Mouse (Mus musculus) cerebellum, adult 8-10 months (tissue): ENCODE measurements around the gene Gltpd2.
"Not testable (repeated sequence)": the region's sequence is repeated elsewhere in the genome, so short reads cannot be mapped to it uniquely, and the experiment has no call there.

Experiments
- DNase-seq: peaks from one replicate; pipeline ENCODE4 v3.0.0; 2022

Gltpd2 gene

GRCm38 (mm10) chr11:70518923-70519322 lies at the start of gene Gltpd2:
Gltpd2 (plus strand) TSS chr11:70519196.
- DNase-seq, result no peak

DNA sequence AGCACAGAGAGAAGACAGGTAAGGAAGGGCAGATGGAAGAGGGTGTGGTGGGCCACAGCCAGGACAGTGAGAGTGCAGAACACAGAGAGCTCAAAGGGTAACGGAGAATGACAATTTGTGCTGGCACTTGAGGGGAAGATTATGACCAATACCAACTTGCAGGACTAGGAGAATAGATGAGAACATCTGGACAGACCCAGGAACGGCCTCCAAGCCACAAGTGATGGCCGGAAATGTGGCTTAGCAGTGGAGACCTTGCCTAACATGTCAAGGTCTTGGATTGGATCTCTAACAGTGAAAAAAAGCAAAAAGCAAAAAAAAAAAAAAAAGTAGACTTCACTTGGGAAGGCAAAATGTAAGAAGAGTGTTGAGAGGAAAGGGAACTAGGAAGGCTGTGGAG lies 49.2 kb upstream of the Gltpd2 start:
- DNase-seq, result no peak

DNA sequence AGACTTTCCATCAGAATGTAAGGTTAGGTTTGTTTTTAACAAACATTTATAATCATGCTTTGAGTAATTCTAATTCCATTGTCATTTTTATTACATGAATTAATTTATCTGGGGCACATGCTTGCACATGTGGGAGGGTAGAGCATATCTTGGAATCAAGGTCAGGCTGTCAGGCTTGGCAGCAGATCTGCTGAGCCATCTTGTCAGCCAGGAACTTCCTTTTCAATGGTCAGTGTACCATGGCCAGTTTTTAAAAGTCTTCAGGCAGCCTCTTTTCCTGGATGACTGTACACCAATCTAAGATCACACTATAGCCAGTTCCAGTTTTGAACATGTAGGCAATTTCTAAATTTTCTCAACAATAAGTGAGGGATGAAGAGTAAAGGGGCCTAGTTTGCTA lies 46.3 kb upstream of the Gltpd2 start:
- no peak for DNase-seq

DNA sequence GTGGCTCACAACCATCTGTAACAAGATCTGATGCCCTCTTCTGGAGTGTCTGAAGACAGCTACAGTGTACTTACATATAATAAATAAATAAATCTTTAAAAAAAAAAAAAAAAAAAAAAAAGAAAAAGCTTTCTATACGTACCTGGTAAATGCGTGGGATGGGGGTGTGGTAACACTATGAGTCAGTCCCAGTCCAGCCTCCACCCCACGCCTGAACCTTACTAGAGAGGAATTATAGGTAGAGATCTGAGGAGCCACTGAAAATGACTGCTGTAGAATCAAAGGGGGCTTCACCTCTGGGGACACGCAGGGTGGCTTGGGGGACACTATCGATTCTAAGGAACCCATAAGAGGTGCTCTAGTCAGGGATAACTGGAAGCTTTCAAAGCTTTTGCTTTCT lies 45.7 kb upstream of the Gltpd2 start:
- not testable (repeated sequence) for DNase-seq

DNA sequence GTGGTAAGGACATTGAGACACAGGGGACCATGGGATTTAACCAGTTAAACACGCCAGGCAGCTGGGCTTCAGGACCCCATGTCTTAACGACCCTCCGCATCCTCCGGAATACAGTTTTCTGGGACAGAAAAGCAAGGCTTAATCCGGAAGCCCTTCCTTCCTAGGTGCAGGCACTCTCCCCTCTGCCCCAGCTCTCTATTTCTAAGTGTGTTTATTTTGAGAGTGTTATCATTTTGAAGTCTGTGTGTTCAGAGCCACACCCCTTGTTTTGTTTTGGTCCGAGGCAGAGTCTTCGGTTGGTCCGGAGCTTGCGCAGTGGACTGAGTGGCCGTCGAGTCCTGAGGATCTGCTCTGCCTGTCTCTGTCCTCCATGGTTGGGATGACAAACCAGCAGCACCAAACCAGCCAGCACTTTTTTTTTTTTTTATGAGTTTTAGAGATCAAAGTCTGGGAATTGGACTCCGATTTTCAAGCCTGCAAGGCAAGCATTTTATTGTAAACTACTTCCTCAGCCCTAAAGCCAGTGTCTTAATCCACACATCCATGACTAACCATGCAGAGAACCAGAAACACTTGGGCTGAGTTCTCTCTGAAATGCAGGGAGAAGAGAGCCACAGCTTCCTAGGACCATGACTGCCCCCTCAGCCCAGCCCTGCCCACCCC lies 44.0 kb upstream of the Gltpd2 start:
- DNase-seq, result no peak

DNA sequence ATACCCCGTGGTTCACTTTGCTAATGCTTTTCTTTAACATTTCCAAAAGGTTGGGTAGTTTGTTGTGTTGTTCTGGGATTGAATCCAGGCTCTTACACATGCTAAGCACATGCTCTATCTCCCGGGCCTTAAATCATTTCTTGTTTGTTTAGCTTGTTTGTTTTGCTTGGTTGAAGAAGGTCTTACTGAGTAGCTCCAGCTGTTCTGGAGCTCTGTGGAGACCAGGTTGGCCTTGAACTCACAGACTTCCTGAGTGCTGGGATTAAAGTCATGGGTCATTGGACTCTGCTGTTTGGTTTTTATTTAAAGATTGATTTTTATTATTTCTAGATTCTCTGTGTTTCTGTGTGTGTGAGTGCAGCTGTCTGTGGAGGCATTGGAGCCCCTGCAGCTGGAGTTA lies 33.5 kb upstream of the Gltpd2 start:
- no peak for DNase-seq

DNA sequence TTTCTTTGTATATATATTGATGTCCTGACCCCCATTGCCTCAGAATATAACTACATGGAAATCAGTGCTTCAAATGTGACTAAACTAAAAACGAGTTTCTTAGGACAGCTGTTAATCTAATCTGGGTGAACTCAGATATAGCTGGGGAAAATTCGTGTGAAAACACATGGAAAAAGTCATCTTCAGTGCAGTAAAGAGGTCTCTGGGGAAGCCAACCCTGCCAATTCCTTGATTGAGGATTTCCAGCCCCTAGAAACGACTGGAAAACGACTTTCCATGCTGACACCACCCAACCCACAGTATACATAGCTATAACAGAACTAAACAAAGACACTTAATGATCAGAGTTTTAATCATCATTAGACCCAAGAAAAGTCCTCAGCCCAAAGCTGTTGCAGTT lies 31.2 kb upstream of the Gltpd2 start:
- no peak for DNase-seq

- DNase-seq, result no peak
Observed at GRCm38 (mm10) chr11:70489138-70489537, 29.9 kb upstream of the Gltpd2 start.

DNA sequence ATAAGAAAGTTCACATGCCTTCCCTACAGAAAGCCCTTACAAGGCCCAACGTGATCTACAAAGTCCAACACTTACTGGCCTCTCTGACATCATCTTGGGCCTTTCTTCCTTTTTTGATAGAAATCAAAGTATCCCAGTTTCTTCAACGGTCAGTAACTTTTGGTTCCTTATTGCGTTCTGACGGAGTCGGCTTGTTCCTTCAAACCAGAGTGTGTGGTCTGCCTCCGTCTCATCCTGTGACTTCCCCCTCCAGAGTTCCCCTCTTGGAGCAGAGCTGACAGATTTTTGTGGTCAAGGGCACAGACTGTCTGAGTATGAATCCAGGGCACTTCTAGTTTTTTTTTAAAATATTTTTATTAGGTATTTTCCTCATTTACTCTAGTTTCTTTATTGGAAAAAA lies 29.3 kb upstream of the Gltpd2 start:
- no peak for DNase-seq

DNA sequence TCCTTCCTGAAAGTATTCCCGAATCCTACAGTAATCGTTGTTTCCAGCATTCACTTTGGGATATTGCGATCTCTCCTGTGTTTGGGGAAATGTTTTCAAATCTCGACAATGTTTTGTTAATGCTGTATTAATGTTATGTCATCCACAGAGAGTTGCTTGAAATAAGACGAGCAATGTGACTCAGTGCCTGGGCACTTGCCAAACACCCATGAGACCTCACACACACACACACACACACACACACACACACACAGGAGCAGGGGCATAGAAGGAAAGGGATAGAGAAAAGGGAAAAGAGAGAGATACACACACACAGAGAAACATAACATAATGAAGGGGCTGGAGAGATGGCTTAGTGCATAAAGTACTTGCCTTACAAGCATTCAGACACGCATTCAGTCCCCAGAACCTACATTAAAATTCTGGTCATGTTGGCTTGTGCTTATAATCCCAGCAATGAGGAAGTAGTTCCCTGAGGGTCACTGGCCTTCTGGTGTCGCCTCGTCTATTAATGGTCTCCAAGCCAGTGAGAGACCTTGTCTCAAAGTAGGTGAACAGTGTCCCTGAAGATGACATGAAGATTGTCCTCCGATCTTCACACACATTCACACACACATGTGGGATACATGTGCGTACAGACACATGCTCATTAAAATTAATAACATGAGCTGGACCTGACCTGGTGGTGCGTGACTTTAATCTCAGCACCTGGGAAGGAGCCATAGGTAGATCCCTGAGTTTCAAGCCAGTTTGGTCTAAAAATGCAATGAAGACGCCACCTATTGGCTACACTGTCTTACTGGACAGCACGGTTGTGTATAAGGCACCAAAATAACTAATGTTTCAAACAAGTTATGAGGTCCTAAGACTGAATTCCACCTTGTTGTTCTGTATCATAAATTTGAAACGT lies 19.2 kb upstream of the Gltpd2 start:
- DNase-seq, result no peak

DNA sequence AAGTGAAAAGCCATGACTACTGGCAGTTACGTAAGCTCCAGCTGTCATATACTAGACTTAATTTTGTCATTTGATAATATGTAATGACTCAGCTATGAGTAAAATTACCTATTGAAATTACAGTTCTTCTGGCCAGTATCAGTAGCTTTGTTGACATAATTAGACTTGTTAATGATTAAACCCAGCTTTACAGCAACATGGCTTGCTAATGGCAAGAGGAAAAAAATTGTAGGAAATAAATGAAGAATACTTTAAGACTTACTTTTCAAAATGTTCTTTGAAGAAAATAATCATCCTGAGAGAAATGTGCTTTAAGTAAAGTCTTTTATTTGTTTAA lies 18.6 kb upstream of the Gltpd2 start:
- no peak for DNase-seq

GRCm38 (mm10) chr11:70502018-70502417 lies 17.0 kb upstream of the Gltpd2 start:
- no peak for DNase-seq

DNA sequence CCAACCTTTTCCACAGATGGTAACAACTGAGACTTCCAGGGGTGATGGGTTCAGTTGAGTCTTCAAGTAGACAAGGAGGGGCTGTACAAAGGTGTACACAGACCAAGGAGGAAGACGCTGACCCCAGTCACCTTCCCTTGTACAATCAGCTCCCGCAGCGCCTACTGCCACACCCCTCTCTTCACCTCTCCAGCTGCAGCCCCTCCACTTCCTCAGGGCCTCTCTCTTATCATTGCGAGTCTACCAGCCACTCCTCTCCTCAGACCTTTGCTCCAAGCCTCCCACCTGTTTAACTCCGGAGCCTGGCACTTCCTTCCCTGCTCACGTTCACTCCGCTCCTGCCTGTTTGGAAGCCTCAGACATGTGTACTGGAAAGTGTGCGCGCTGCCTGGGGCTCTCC lies 14.0 kb upstream of the Gltpd2 start, which contains the start of gene Tm4sf5:
Gene Tm4sf5 (plus strand): TSS at position 275 of the 400 bp plus-strand sequence.
- DNase-seq, result no peak

DNA sequence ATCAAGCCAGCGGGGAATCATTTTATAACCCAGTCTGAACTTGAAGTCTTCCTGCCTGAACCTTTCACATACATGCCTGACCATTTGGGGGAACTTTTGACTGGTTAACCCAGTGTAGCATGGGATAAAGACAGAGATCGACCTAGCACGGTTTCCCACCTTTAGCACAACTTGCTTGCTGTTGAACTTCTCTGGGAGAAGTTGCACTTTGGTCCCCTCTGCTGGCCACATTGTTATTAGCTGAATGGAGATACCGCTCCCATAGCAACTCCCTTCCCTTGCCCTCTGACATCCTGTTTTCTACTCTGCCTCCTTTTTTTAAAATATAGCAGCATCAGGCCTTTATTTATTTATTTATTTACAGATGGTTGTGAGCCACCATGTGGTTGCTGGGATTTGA lies 12.6 kb upstream of the Gltpd2 start:
- peak; percentile 11 for DNase-seq

GRCm38 (mm10) chr11:70506962-70507515 lies 12.0 kb upstream of the Gltpd2 start:
- no peak for DNase-seq

DNA sequence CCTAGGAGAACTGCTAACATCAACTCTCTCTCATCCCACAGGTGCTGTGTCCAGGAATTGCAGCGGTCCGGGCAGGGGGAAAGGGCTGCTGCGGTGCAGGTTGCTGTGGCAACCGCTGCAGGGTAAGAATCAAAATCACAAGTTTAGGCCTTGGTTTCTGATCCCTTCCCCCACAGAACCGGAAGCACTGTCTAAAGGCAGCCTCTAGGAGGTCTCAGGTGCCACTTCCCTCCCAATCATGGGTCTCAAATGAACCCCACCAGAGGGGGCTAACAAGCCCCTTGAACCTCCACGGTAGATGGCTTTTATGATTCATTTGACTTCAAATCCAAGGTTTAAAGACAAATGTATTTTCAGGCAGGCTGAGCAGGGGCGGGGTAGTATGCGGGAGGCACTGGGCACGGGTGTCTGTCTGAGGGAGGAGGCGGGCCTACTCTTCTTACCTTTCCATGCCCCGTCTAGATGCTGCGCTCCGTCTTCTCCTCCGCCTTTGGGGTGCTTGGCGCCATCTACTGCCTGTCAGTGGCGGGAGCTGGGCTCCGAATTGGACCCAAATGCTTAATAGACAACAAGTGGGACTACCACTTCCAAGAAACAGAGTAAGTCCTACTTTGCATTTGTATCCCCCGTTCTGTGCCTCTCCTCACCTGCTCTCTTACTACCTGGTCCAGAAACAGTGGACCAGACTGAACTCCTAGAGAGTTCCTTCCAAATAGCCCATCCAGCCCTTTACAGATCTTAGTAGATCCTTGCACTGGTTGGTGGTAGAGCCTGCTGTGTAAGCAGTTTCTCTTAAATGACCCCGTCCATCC lies 9.0 kb upstream of the Gltpd2 start:
- peak; percentile 38 for DNase-seq

DNA sequence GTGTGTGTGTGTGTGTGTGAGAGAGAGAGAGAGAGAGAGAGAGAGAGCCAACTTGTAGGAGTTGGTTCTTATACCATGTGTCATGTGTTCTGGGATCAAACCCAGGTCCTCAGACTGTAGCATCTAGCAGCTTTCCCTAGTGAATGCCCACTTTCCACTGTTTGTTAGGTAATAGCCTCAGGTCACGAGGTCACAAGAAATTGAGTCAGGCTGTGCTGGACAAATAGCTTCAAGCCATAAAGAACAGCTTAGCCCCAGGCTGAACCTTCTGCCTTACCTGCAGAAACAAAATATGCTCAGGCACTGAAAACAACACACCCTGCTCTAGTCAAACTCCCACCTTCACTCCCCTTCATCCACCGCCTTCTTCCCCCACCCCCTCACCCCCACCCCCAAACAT lies 7.8 kb upstream of the Gltpd2 start:
- DNase-seq, result no peak

GRCm38 (mm10) chr11:70511825-70512224 lies 7.2 kb upstream of the Gltpd2 start:
- DNase-seq, result no peak

DNA sequence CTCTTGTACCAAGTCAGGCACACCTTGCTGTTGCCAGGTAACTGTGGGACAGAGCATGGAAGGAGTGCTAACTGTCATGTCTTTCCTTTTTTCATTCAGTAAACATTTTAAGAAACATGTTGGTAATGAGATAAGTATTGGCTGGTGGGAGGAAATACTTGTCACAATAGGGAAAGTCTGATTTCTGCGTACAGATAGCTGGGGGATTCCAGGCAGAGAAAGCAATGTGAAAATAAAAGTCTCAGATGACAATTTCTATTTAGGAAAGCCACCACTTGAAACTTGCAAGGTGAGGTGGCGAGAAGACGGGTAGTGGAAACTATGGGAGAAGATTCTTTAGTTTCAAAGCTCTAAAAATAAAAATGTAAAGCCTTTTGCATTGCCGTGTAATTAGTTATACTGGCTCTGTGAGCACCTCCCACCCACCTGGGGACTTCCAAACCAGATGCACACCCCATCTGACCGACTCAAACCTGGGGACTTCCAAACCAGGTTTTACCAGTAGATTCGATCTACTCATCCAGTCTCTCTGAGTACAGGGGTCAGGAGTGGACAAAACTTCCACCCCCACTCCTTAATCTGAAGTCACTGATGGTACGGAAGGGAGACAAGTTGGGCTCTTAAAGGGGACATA lies 6.2 kb upstream of the Gltpd2 start:
- DNase-seq, result no peak

- no peak for DNase-seq
Observed at GRCm38 (mm10) chr11:70513520-70513919, 5.5 kb upstream of the Gltpd2 start.

DNA sequence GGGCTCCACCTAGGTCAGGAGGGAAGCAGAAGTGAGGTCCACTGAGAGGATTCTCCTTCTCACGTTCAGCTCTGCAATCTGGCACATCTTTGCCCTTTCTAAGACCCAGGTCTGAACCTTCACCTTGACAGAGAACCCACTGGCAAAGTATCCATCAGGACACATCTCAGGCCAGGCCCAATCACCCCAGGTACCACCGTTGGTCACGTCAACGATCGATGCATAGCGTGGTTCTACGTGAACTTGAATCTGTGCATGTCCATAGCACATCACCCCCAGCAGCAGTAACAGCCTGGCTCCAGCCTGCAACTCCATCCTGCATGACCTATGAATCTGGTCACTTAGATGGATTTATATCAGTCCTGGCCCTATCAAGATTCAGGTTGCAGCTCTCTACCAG lies 4.7 kb upstream of the Gltpd2 start, which contains the start of gene Vmo1:
Gene Vmo1 (minus strand): TSS at position 329 of the 400 bp plus-strand sequence.
- DNase-seq, result no peak

- peak; percentile 40 for DNase-seq
Observed at GRCm38 (mm10) chr11:70516352-70516751, 2.6 kb upstream of the Gltpd2 start.

DNA sequence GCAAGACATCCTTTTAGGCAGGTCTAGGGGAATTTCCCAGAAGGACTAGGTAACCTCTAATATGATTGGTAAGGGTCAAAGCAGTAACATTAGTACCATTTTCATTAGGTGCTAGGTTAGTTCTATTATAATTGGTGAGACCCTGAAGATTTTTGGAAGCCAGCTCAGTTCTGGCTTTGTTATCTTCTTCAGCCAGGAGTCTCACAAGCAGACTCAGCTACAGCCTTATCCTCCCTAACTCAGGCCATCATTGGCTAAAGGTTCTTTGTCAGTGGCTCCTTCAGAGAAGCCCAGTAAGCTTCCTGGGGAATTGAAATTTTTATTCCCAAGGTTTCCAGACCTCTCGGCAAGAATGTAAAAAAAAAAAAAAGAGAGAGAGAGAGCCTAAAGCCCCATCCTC lies 560 bp upstream of the Gltpd2 start:
- DNase-seq, result no peak
